Mouse (Mus musculus): ENCODE data around the gene Mrgprb1.
"Not testable (repeated sequence)": the region's sequence is repeated elsewhere in the genome, so short reads cannot be mapped to it uniquely, and the experiment has no call there.

Mrgprb1 gene

DNA sequence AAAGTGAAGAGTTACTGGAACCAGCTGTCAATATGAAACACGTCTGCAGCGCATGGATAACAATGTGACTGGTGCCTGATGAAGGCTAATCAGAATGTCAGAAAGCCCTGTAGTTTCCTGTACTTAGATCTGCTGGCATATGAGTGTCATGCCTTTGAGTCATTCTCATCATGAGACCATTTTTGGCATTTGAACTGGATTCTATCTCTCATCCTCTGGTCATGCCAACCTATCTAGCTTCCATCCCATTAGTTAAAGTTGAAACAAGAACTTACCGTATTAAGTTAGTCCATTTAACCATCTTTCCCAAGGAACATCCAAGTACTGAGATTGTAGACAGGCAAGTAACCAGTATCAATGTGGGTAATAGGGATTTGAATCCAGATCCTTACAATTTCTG is at the start of gene Mrgprb1:
Gene Mrgprb1, minus strand, starts transcription at position 101 of the 400 bp plus-strand sequence.
- no peak for DNase-seq

DNA sequence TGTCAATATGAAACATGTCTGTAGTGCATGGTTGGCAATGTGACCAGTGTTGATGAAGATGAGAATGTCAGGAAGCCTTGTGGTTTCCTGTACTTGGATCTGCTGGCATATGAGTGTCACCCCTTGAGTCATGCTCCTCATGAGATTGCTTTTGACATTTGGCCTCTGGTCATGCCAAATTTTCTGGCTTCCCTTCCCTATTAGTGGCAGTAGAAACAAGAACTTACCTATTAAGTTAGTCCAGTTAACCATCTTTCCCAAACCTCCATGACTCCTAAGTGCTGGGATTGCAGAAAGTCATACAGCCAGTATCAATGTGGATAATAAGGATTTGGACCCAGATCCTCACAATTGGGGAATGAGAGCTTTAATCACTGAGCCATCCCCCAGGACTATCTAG is 43.1 kb upstream of the Mrgprb1 start, which contains the start of gene Mrgprx2:
Gene Mrgprx2, minus strand, starts transcription at position 101 of the 400 bp plus-strand sequence.
- no peak for DNase-seq

DNA sequence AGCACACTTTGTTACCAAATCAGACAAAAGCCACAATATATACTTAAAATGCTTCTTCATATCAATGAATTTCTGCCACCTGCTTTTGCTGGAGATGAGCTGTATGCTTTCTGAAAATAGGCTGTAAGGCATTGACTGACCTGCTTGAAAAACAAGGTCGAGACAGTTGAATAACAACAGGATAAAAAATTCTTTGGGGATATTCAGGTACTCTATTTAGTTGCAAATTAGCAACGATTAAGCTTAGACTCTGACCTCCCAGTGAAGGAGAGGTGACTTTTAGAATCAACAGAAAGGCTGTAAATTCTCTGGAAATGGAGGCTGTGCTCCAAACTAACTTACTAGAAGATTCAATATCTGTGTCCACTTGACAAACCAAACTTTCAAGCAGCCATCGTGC is 19.6 kb downstream of the Mrgprb1 start:
- no peak for DNase-seq

DNA sequence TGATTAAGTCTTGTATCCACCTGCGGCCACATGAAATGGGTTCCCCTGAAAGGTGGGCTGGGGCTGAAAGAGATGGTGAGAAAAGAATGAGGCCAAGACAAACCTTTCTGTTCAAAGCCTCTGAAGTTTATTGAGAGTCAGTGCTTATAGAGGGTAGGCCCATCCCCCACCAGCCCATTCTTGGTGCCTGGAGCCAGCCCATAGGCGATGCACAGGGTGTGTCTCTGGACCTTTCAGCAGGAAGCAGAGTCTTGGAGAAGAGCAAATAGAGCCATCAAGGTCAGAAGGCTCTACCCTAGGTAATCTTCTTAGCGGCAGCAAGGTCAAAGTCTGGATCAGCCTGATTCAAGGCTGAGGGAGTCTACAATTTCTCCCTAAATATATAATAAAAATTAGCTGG is 20.2 kb downstream of the Mrgprb1 start:
- not testable (repeated sequence) for DNase-seq
